Mouse (Mus musculus) small intestine, adult 2 months (tissue): Measurements from ENCODE around the gene Dnmt3a.

Experiments
- CTCF ChIP-seq: fragments of 200-500 bp; IDR thresholded peaks from 2 replicates; pipeline ENCODE4 v1.5.1; 2012; ENCODE audit warnings: low read depth, mild to moderate bottlenecking, control low read depth, inconsistent platforms, low read length, moderate library complexity, mixed read lengths; ENCODE audit not compliant: insufficient replicate concordance, insufficient read length; ENCODE audit errors: extremely low read depth
- POLR2A ChIP-seq: fragments of 200-500 bp; IDR thresholded peaks from 2 replicates; pipeline ENCODE4 v1.6.1; 2012; ENCODE audit warnings: low read depth, mild to moderate bottlenecking, control low read depth, inconsistent platforms, low read length, moderate library complexity

GRCm38 (mm10) chr12:3892240-3893059, 86.6 kb downstream of the Dnmt3a start:
- no peak for TF ChIP-seq CTCF
- TF ChIP-seq POLR2A, result no peak
